Mouse (Mus musculus) liver, embryonic 11.5 days (tissue): ENCODE measurements at regions not wholly inside any gene's neighbourhood (a gene's known extent, or its start where the extent isn't known, plus 50 kb on each side); places are given as distances from the start of the nearest gene placed in this dataset.

Source experiments
- ATAC-seq: fragments of 200-750 bp; cut with Nextera tagmentation; replicated peaks from 2 replicates; pipeline ENCODE4 v1.8.0; 2017; ENCODE audit warnings: moderate number of reproducible peaks, mild to moderate bottlenecking, moderate TSS enrichment, moderate library complexity; ENCODE audit not compliant: low FRiP score
- DNase-seq: peaks from one replicate; pipeline ENCODE4 v3.0.0-alpha.2; 2017; ENCODE audit warnings: low spot score
- H3K27ac ChIP-seq: fragments of 300-500 bp; sonication (generic); 2 replicates; pipeline ENCODE4 v1.5.1; 2014; ENCODE audit warnings: mild to moderate bottlenecking, low read depth, low read length, control low read depth
- H3K27me3 ChIP-seq: fragments of 300-500 bp; sonication (generic); replicated peaks from 2 replicates; pipeline ENCODE4 v1.6.1; 2014; ENCODE audit warnings: low read length, mixed read lengths; ENCODE audit not compliant: control insufficient read depth, insufficient read depth
- H3K36me3 ChIP-seq: fragments of 300-500 bp; sonication (generic); 2 replicates; pipeline ENCODE4 v1.6.1; 2014; ENCODE audit warnings: mild to moderate bottlenecking, low read length, moderate library complexity, mixed read lengths; ENCODE audit not compliant: control insufficient read depth, insufficient read depth
- H3K4me1 ChIP-seq: fragments of 300-500 bp; sonication (generic); replicated peaks from 2 replicates; pipeline ENCODE4 v1.6.1; 2014; ENCODE audit warnings: low read length, mixed read lengths; ENCODE audit not compliant: control insufficient read depth, insufficient read depth
- H3K4me2 ChIP-seq: fragments of 300-500 bp; sonication (generic); 2 replicates; pipeline ENCODE4 v1.6.1; 2014; ENCODE audit warnings: mild to moderate bottlenecking, control low read depth, moderate library complexity
- H3K4me3 ChIP-seq: fragments of 300-500 bp; sonication (generic); 2 replicates; pipeline ENCODE4 v1.5.1; 2014; ENCODE audit warnings: low read depth, low read length, control low read depth
- H3K9ac ChIP-seq: fragments of 300-500 bp; sonication (generic); 2 replicates; pipeline ENCODE4 v1.6.1; 2014; ENCODE audit warnings: low read depth, low read length, control low read depth
- H3K9me3 ChIP-seq: fragments of 300-500 bp; sonication (generic); 2 replicates; pipeline ENCODE4 v1.6.1; 2016; ENCODE audit warnings: low read length, inconsistent platforms, mixed read lengths; ENCODE audit not compliant: control insufficient read depth
- WGBS: fragments of 180-500 bp; shearing (Covaris S2); extraction: QIAGEN DNeasy Blood & Tissue Kit; methylation state at CpG from one replicate; pipeline ENCODE4 v1.1.7; 2014; 5-methylcytosine and 5-hydroxymethylcytosine counted together

- H3K9me3 ChIP-seq, result no peaks in the 10 kb centered on the region
- H3K4me1 ChIP-seq, result no peaks in the 10 kb centered on the region
- DNase-seq (no peak), ATAC-seq (no peak)
- H3K4me3 ChIP-seq, result no peak overlapping the region
- no peaks in the 10 kb centered on the region for H3K27me3 ChIP-seq
- WGBS, result 88% methylated on average over 6 of the region's 6 CpGs
- H3K9ac ChIP-seq, result no peak overlapping the region
- no peak overlapping the region for H3K27ac ChIP-seq
- H3K36me3 ChIP-seq, result no peaks in the 10 kb centered on the region
- H3K4me2 ChIP-seq, result no peak overlapping the region
These were observed 102.0 kb upstream of the Gm15217 start for GRCm38 (mm10) chr14:46276926-46277831.

DNA sequence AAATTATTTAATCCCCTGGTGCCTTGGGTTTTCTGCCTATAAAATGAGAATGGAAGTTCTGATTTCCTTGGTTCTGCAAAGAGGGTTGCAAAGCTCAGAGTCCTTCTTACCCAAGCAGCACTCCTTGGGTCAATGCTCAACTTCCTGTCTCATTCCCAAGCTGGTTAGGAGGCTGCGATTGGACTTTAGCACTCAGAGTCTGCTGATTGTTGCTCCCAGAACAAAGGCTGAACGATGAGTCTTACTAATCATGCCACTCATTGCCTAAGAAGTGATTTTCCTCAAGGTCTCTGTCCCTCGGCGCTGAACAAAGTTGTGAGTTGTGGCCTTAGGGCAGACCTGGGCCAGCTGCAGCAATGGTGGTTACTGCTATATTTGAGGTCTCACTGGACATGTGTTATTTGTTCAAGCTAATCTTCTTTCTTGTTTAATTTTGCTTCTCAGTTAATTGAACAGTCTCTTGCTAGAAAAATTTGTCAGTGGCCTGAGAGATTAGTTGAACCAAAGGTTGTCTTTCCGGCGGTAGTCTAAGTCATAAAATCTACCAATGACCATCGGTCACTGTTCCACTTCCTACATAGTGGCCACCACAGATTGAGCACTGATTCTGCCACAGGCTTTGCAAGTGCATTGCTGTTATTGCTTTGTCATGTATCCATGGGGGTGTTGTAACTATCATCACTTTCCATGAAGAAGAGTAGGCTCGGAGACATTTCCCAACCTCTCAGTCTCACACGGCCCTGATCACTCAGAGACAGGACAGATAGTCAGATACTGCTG lies 101.2 kb upstream of the Gm15217 start:
- no peaks in the 10 kb centered on the region for H3K27me3 ChIP-seq
- H3K4me2 ChIP-seq, result no peak overlapping the region
- ATAC-seq (no peak), DNase-seq (no peak)
- no peaks in the 10 kb centered on the region for H3K4me1 ChIP-seq
- no peaks in the 10 kb centered on the region for H3K9me3 ChIP-seq
- H3K27ac ChIP-seq, result no peak overlapping the region
- H3K36me3 ChIP-seq, result no peaks in the 10 kb centered on the region
- no peak overlapping the region for H3K9ac ChIP-seq
- no peak overlapping the region for H3K4me3 ChIP-seq
- WGBS, result 83% methylated on average over 9 of the region's 9 CpGs

DNA sequence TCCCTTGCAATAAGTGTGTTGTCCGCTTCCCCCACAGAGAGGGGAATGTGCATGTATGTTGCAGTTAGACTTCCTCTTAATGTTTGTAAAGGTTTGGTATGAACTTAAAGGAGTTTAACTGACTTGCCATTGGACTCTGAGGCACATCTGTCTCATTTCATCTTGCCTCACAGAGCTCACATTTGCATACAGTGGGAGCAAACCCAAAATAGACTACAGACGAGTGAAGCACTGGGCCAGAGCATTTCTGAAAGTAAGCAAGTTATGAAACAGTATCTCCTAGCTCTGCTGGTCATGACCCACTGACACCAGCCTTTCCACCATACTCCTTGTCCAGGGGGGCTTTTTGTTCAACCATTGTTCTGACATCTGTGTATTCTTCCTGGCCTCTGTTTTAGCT lies 86.8 kb upstream of the Gm15217 start:
- H3K36me3 ChIP-seq, result no peaks in the 10 kb centered on the region
- DNase-seq (no peak), ATAC-seq (no peak)
- H3K4me1 ChIP-seq, result no peaks in the 10 kb centered on the region
- no peak overlapping the region for H3K27ac ChIP-seq
- 71% methylated on average over 2 of the region's 2 CpGs for WGBS
- no peak overlapping the region for H3K4me2 ChIP-seq
- no peaks in the 10 kb centered on the region for H3K27me3 ChIP-seq
- no peak overlapping the region for H3K9ac ChIP-seq
- no peaks in the 10 kb centered on the region for H3K9me3 ChIP-seq
- H3K4me3 ChIP-seq, result no peak overlapping the region

DNA sequence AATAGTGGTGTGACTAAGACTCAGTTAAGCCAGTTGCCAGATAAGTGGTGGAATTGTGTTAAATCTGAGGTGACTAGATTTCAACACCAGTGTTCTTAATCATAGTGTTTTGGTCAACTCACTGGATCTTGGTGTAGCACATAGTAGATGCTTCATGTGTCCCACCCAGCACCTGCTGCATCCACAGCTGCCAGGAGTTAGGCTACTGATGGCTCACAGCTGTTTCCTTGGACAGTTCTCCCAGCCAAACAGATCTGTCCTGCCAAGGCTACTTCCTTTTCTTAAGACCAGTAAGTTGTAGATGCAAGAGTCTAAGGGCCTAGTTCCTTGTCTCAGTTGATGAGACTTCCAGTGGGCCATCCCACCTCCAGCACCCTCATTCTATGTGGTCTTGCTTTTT lies 82.9 kb upstream of the Gm15217 start:
- Histone ChIP-seq H3K27ac (no peak overlapping the region), H3K27me3 (no peaks in the 10 kb centered on the region), H3K9ac (no peak overlapping the region), H3K4me2 (no peak overlapping the region), H3K9me3 (no peaks in the 10 kb centered on the region), H3K4me3 (no peak overlapping the region), H3K4me1 (no peaks in the 10 kb centered on the region), H3K36me3 (no peaks in the 10 kb centered on the region)
- no peak for DNase-seq
- ATAC-seq, result no peak

DNA sequence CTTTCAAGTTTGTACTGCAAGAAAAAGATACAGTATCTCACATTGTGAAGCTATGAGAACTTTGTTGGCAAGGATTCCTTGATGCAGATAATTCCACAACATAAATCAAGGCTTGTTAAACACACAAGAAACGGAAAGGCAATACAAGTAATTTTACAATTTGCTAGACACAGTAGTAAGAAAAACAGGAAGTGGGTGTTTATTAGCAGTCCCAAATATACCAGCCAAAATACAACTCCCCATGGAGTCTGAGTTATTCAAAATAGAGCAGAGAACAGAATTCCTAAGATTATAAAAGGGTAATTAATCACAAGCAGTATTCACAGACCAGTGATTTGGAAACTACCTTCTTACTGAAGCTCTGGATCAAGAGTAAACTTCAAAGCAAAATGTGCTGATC lies 78.7 kb upstream of the Gm15217 start:
- Histone ChIP-seq H3K27me3 (no peaks in the 10 kb centered on the region), H3K4me2 (no peak overlapping the region), H3K9me3 (no peaks in the 10 kb centered on the region), H3K9ac (no peak overlapping the region), H3K4me1 (no peaks in the 10 kb centered on the region), H3K27ac (no peak overlapping the region), H3K36me3 (no peaks in the 10 kb centered on the region), H3K4me3 (no peak overlapping the region)
- DNase-seq (no peak), ATAC-seq (no peak)
- WGBS, result 57% methylated on average over 1 of the region's 1 CpGs

DNA sequence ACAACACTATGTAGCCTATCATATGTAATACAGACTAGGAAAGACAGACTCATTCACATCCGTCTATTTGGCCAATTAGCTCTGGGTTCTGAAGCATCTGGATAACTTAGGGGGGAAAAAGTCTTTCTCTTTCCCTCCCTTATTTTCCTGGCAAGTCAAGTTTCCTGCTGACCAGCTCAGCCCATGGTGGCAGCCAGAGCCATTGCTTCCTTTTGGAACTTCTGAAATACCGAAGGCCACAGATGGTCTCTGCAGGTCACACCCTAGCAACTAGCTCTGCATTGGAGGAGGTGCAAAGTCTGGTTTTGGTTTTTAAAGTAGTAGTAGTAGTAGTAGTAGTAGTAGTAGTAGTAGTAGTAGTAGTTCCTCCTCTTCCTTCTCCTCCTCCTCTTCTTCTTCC lies 76.6 kb upstream of the Gm15217 start:
- no peaks in the 10 kb centered on the region for H3K36me3 ChIP-seq
- no peak for ATAC-seq
- no peak overlapping the region for H3K4me2 ChIP-seq
- no peaks in the 10 kb centered on the region for H3K9me3 ChIP-seq
- H3K27ac ChIP-seq, result no peak overlapping the region
- no peak for DNase-seq
- no peaks in the 10 kb centered on the region for H3K27me3 ChIP-seq
- no peak overlapping the region for H3K4me3 ChIP-seq
- no peaks in the 10 kb centered on the region; the same call in 1 of the 2 replicates for H3K4me1 ChIP-seq
- H3K9ac ChIP-seq, result no peak overlapping the region
- WGBS, result 78% methylated on average over 2 of the region's 2 CpGs

- Histone ChIP-seq H3K36me3 (no peaks in the 10 kb centered on the region), H3K9ac (no peak overlapping the region), H3K4me2 (no peak overlapping the region), H3K9me3 (no peaks in the 10 kb centered on the region), H3K4me1 (no peaks in the 10 kb centered on the region; the same call in 1 of the 2 replicates), H3K27ac (no peak overlapping the region), H3K4me3 (no peak overlapping the region), H3K27me3 (no peaks in the 10 kb centered on the region)
- DNase-seq, result no peak
- ATAC-seq, result no peak
- 83% methylated on average over 4 of the region's 4 CpGs for WGBS
These were observed 73.9 kb upstream of the Gm15217 start for GRCm38 (mm10) chr14:46305267-46305666.

GRCm38 (mm10) chr14:46313064-46313463 lies 66.2 kb upstream of the Gm15217 start:
- no peak for DNase-seq
- H3K36me3 ChIP-seq, result no peaks in the 10 kb centered on the region
- no peaks in the 10 kb centered on the region for H3K9me3 ChIP-seq
- no peaks in the 10 kb centered on the region for H3K4me1 ChIP-seq
- H3K4me3 ChIP-seq, result no peak overlapping the region
- ATAC-seq, result no peak
- no peak overlapping the region for H3K4me2 ChIP-seq
- no peaks in the 10 kb centered on the region for H3K27me3 ChIP-seq
- 84% methylated on average over 4 of the region's 4 CpGs for WGBS
- H3K27ac ChIP-seq, result no peak overlapping the region
- no peak overlapping the region for H3K9ac ChIP-seq
